Mouse (Mus musculus): ENCODE results near the gene Slx4ip. TPM values are rescaled to one million over a fixed set of nuclear protein-coding genes. Genes with fewer than 3 reads are reported as not detected.
"Not testable (repeated sequence)": the region's sequence is repeated elsewhere in the genome, so short reads cannot be mapped to it uniquely, and the experiment has no call there.

The Slx4ip gene
- 1 to 10 TPM; 7.4 to 7.6 TPM for total RNA-seq (2021)
- long read RNA-seq, experiment 1, result 0 reads
- long read RNA-seq, experiment 2, partial matches to known transcripts, result 0 of 1 reads
- long read RNA-seq, experiment 2, other reads (novel, unspliced or antisense), result 1 of 1 reads

GRCm38 (mm10) chr2:136891068-136891950 is at the start of gene Slx4ip, which contains the start of the genes AL731706.1 and Mkks:
Gene Slx4ip (plus strand): TSS chr2:136891218.
Gene AL731706.1 (minus strand): TSS chr2:136891389.
Gene Mkks (minus strand): TSS chr2:136891389.
- DNase-seq (ENCODE audit: low spot score in 2 of 2), result peak; percentile 94 to 98

GRCm38 (mm10) chr2:136850366-136850765 is 40.7 kb upstream of the Slx4ip start:
- no peak for DNase-seq (ENCODE audit: low spot score in 2 of 2)

GRCm38 (mm10) chr2:136854543-136855388 is 36.3 kb upstream of the Slx4ip start:
- no peak for DNase-seq (ENCODE audit: low spot score in 2 of 2)

- DNase-seq (ENCODE audit: low spot score in 2 of 2), result no peak
Observed at GRCm38 (mm10) chr2:136885579-136885978, 5.4 kb upstream of the Slx4ip start, which contains the start of gene AL731706.2. Gene AL731706.2 (minus strand): TSS chr2:136885679.

GRCm38 (mm10) chr2:136886846-136887245 is 4.2 kb upstream of the Slx4ip start:
- DNase-seq (ENCODE audit: low spot score in 2 of 2), result no peak

GRCm38 (mm10) chr2:136890716-136891067 is 326 bp upstream of the Slx4ip start:
- DNase-seq (ENCODE audit: low spot score in 2 of 2), result not testable (repeated sequence)

- peak; percentile 70 to 89 for DNase-seq (ENCODE audit: low spot score in 2 of 2)
Observed at GRCm38 (mm10) chr2:136891951-136892371, 943 bp downstream of the Slx4ip start.

GRCm38 (mm10) chr2:136894494-136894893 is 3.5 kb downstream of the Slx4ip start:
- no peak for DNase-seq (ENCODE audit: low spot score in 2 of 2)

- DNase-seq (ENCODE audit: low spot score in 2 of 2), result no peak
Observed at GRCm38 (mm10) chr2:136896131-136896530, 5.1 kb downstream of the Slx4ip start.

- no peak for DNase-seq (ENCODE audit: low spot score in 2 of 2)
Observed at GRCm38 (mm10) chr2:136908596-136908995, 17.6 kb downstream of the Slx4ip start.

- no peak for DNase-seq (ENCODE audit: low spot score in 2 of 2)
Observed at GRCm38 (mm10) chr2:136909298-136909697, 18.3 kb downstream of the Slx4ip start.

- no peak for DNase-seq (ENCODE audit: low spot score in 2 of 2)
Observed at GRCm38 (mm10) chr2:136911958-136912411, 21.0 kb downstream of the Slx4ip start.

GRCm38 (mm10) chr2:136913021-136913420 is 22.0 kb downstream of the Slx4ip start:
- DNase-seq (ENCODE audit: low spot score in 2 of 2), result no peak

GRCm38 (mm10) chr2:136914334-136914902 is 23.4 kb downstream of the Slx4ip start:
- DNase-seq (ENCODE audit: low spot score in 2 of 2), result no peak

GRCm38 (mm10) chr2:136919433-136919832 is 28.4 kb downstream of the Slx4ip start:
- no peak for DNase-seq (ENCODE audit: low spot score in 2 of 2)

GRCm38 (mm10) chr2:136920257-136920993 is 29.4 kb downstream of the Slx4ip start:
- DNase-seq (ENCODE audit: low spot score in 2 of 2), result no peak

- no peak for DNase-seq (ENCODE audit: low spot score in 2 of 2)
Observed at GRCm38 (mm10) chr2:136921003-136921408, 30.0 kb downstream of the Slx4ip start.

GRCm38 (mm10) chr2:136936391-136937288 is 45.6 kb downstream of the Slx4ip start:
- DNase-seq (ENCODE audit: low spot score in 2 of 2), result no peak

- DNase-seq (ENCODE audit: low spot score in 2 of 2), result no peak
Observed at GRCm38 (mm10) chr2:136938249-136938648, 47.2 kb downstream of the Slx4ip start.

Data from adrenal gland, postnatal 4 days (tissue).